Mouse (Mus musculus) thymus, adult 2 months (tissue): ENCODE data around the gene Lyst. TPM values are rescaled to one million over a fixed set of nuclear protein-coding genes. Genes with fewer than 3 reads are reported as not detected.
A peak's percentile ranks its signal among the peaks of the same experiment; 100 is the strongest.

ENCODE experiments used
- DNase-seq: peaks from one replicate; pipeline ENCODE4 v3.0.0; 2021
- H3K27ac ChIP-seq: fragments of 200-500 bp; 2 replicates; pipeline ENCODE4 v1.5.1; 2012; ENCODE audit warnings: low read length, control low read depth; ENCODE audit not compliant: control insufficient read depth, insufficient read depth
- H3K27me3 ChIP-seq: fragments of 200-500 bp; 2 replicates; pipeline ENCODE4 v1.6.1; 2012; ENCODE audit warnings: mild to moderate bottlenecking, low read length, moderate library complexity, mixed read lengths; ENCODE audit not compliant: control insufficient read depth, insufficient read depth
- H3K36me3 ChIP-seq: fragments of 200-500 bp; 2 replicates; pipeline ENCODE4 v1.6.1; 2012; ENCODE audit warnings: mild to moderate bottlenecking, low read length, moderate library complexity; ENCODE audit not compliant: control insufficient read depth, insufficient read depth
- H3K4me1 ChIP-seq: fragments of 200-500 bp; replicated peaks from 2 replicates; pipeline ENCODE4 v1.6.1; 2012; ENCODE audit warnings: low read length; ENCODE audit not compliant: control insufficient read depth, insufficient read depth
- H3K4me3 ChIP-seq: fragments of 200-500 bp; 2 replicates; pipeline ENCODE4 v1.5.1; 2012; ENCODE audit warnings: mild to moderate bottlenecking, low read length, control low read depth, moderate library complexity; ENCODE audit not compliant: control insufficient read depth, insufficient read depth
- CTCF ChIP-seq: fragments of 200-500 bp; IDR thresholded peaks from 2 replicates; pipeline ENCODE4 v1.5.1; 2012; ENCODE audit warnings: mild to moderate bottlenecking, control low read depth, low read length, moderate library complexity, borderline replicate concordance; ENCODE audit not compliant: control insufficient read depth, poor library complexity, insufficient read depth; ENCODE audit errors: extremely low read depth
- POLR2A ChIP-seq: fragments of 200-500 bp; IDR thresholded peaks from 2 replicates; pipeline ENCODE4 v1.6.1; 2012; ENCODE audit warnings: mild to moderate bottlenecking, low read length, control low read depth, moderate library complexity; ENCODE audit not compliant: control insufficient read depth, poor library complexity, insufficient read depth; ENCODE audit errors: extremely low read depth
- WGBS: fragments of 180-500 bp; shearing (Covaris S2); methylation state at CpG from one replicate; pipeline ENCODE4 v1.1.7; 2018; 5-methylcytosine and 5-hydroxymethylcytosine counted together
- polyA plus RNA-seq: library from polyadenylated mRNA; depleted of rRNA; stranded (reverse); fragments of >200 nt; gene quantifications from 2 replicates; pipeline ENCODE4 v1.2.3, GENCODE M21; 2012; rRNA removed

Lyst gene
- polyA plus RNA-seq, 1 experiment: 31.1 TPM

DNA sequence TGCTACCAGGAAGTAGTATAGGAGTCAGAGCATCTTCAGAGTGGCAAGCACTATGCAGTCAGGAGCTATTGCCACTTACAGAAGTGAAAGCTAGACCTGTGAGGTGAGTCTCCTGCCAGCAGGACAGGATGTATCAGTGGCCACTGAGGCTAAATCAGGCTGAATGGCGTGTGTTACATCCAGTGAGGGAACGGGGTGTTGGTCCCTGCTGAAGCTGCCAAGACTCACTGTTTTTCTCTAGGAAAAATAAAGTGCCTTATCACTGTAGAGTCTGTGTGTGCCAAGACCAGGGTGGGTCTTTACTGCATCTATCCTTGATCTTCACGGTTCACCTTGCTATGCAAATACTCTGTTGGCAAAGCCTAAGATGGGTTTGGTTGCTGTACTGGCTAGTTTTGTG, 228.5 kb downstream of the Lyst start:
- no peaks in the 10 kb centered on the region for H3K36me3 ChIP-seq
- no peak for DNase-seq
- H3K27me3 ChIP-seq: no peaks in the 10 kb centered on the region
- no peak overlapping the region for H3K27ac ChIP-seq
- TF ChIP-seq POLR2A (no peak), CTCF (no peak)
- H3K4me1 ChIP-seq: no peaks in the 10 kb centered on the region
- WGBS: 88% methylated on average over 3 of the region's 3 CpGs
- no peak overlapping the region for H3K4me3 ChIP-seq

DNA sequence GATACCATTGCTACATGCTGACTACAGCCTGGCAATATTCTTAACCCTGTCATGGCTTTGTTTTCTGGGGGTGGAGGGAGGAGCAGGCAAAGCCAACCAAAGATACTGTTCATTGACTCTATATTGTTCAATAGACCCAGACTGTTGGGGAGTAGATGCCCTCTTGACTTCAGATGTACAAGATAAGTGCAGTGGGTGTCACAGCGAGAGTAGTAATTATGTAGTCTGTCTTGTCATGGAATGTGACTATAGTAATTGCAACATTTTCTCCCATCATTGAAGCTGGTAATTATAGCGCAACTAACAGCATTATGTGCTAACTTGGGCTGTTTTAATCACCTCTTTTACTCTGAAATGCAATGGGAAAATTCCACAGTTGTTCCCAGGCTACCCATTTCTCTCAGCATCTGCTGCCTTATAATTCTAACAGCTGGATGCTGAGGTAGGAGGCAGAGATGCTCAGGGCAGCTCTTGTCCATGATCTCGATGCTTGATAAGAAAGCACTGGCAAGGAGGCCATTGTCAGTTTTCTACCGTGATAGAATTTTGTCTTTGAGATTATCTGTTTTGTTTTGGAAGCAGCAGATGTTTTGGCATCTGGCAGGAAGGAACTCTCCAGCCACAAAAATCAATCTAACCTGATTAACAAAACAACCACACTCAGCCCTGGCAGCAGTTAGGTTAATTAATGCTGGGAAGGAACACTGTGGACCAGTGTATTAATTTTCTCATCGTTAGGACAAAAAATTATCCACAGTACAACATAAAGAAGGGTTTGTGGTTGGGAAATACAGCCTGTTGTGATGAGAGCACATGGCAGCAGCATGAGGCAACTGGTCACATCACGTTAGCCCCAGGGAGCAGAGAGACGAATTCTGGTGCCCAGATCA, 230.3 kb downstream of the Lyst start:
- TF ChIP-seq CTCF (no peak), POLR2A (no peak)
- H3K27ac ChIP-seq: no peak overlapping the region
- H3K27me3 ChIP-seq: no peaks in the 10 kb centered on the region
- H3K4me3 ChIP-seq: no peak overlapping the region
- no peak for DNase-seq
- H3K36me3 ChIP-seq: no peaks in the 10 kb centered on the region
- WGBS: 69% methylated on average over 7 of the region's 7 CpGs
- H3K4me1 ChIP-seq: no peaks in the 10 kb centered on the region

DNA sequence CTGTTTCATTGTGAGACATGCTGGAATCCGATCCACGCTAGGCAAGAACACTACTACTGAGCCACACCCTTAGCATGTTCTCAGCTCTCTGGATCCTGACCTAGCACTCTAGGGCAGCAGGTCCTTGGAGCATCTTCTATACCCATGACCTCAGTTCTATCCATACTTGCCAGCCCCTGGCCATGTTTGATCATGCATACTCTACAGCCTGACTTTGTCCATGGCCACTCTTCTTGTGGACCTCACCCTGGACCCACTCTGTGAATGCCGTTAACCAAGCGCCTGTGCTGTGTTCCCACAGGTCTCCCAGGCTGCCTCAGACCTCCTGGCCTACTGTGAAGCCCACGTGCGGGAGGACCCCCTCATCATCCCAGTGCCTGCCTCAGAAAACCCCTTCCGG, 234.7 kb downstream of the Lyst start:
- no peaks in the 10 kb centered on the region for H3K36me3 ChIP-seq
- TF ChIP-seq POLR2A: no peak
- TF ChIP-seq CTCF: no peak
- no peak overlapping the region for H3K4me3 ChIP-seq
- H3K27ac ChIP-seq: no peak overlapping the region
- H3K27me3 ChIP-seq: no peaks in the 10 kb centered on the region
- WGBS: 93% methylated on average over 7 of the region's 7 CpGs
- no peak for DNase-seq
- no peaks in the 10 kb centered on the region for H3K4me1 ChIP-seq

DNA sequence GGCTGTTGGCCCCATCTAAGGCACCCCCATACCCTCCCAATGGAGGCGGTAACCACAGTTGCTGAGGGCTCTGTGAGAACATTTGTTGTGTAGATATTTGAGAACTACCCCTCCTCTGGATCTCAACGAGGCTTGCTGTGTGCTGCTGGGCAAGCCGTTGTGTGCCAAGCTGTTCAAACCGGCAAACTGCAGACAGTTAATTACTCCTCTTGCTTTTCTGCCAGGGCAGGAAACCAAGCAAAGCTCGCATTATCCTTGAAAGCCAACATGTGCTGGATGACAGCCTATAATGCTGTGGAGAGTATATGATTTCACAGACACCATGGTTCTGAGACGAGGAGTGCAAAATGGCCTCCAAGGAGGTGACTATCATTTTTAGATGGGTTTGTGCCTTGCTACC, 236.3 kb downstream of the Lyst start:
- H3K36me3 ChIP-seq: no peaks in the 10 kb centered on the region
- no peak overlapping the region for H3K27ac ChIP-seq
- WGBS: 85% methylated on average over 6 of the region's 6 CpGs
- DNase-seq: no peak
- H3K4me1 ChIP-seq: 0 out of 2 replicates have a peak, but pooled peaks cover 2% of the 10 kb centered on the region
- H3K27me3 ChIP-seq: no peaks in the 10 kb centered on the region
- no peak overlapping the region for H3K4me3 ChIP-seq
- TF ChIP-seq CTCF: no peak
- no peak for TF ChIP-seq POLR2A

DNA sequence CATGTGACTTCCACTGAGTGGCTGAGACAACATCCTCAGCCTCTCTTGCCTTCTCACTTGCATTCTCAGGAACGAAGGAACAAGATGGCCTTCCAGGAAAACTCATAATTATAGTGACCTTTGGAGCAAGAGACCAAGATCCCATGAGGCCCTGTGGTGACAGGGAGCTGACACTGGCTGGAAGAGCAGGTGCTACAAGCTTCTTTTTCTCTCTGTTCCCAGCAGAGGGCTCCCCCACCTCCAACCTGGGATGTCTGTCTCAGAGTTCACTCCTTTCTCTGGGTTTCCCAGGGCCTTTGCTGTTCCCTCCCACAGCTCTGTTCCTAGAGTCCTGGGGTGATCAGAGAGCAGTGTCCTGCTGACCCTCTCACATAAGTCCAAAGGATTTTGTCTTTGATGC, 237.9 kb downstream of the Lyst start:
- H3K27ac ChIP-seq: no peak overlapping the region
- H3K4me1 ChIP-seq: 0 out of 2 replicates have a peak, but pooled peaks cover 2% of the 10 kb centered on the region
- TF ChIP-seq CTCF: no peak
- no peak for TF ChIP-seq POLR2A
- no peak overlapping the region for H3K4me3 ChIP-seq
- peak; percentile 26 for DNase-seq
- WGBS: 7% methylated on average over 1 of the region's 1 CpGs
- H3K36me3 ChIP-seq: no peaks in the 10 kb centered on the region
- H3K27me3 ChIP-seq: no peaks in the 10 kb centered on the region

Other genes with a start within 250 kb of the Lyst start
- 33.9 and 37.0 TPM in 2 replicates for gene Gpr137b, start 196.4 kb upstream of the Lyst start, polyA plus RNA-seq
- gene Nid1, start 152.8 kb upstream of the Lyst start, polyA plus RNA-seq: 15.8 and 19.0 TPM in 2 replicates
- 1.1 and 1.6 TPM in 2 replicates for gene Gng4, start 193.7 kb downstream of the Lyst start, polyA plus RNA-seq